In genomic region chr19:34199488-34199887, GRCm38 (mm10) we compare ENCODE assay signal across 22 mouse cellular contexts. TPM values are rescaled to one million over a fixed set of nuclear protein-coding genes. Genes with fewer than 3 reads are reported as not detected.
DNase-seq lines count a peak whose midpoint lies in the region; ATAC-seq and TF ChIP-seq lines count a peak whose summit lies in the region.
"Had no signal": no experiment of that assay in that cellular context is flagged by ENCODE, and none has a peak within 500 bp of the region (broad histone marks: within the 10 kb centered on the region; RNA-seq: fewer than 3 reads in every experiment).

No protein-coding gene starts in this region.

- dilution Hi-C loops in CH12.LX (cut with MboI; ENCODE audit: extremely low pct_ligation_motif_present, extremely low pct_unique_long_range_greater_than_20kb, low sequenced_read_pairs): no loop called here

- WGBS in spleen, adult 2 months: 33% methylated on average over 2 of the region's 2 CpGs
- 61% methylated on average over 2 of the region's 2 CpGs for WGBS in kidney, embryonic 15.5 days

- H3K79me2 ChIP-seq in CH12.LX (replicated peaks; ENCODE audit: control insufficient read depth, extremely low read depth, insufficient read depth, poor library complexity, severe bottlenecking): peaks cover 67% of the 10 kb centered on the region

- no peak for TF ChIP-seq RAD21 in CH12.LX (IDR thresholded peaks at IDR 0.05; ENCODE audit: low read depth, low read length)

- DNase-seq in spleen, adult 2 months (ENCODE audit: low read depth in 1 of 2, low spot score in 2 of 2): no peak
- no peak for DNase-seq in spleen, adult 18-20 months
- DNase-seq in CH12.LX (ENCODE audit: extremely low read depth): peak; percentile 77
- DNase-seq in splenic B cell, adult 2 months (ENCODE audit: low read depth, low spot score): peak; percentile 58
- DNase-seq in heart, adult 18-20 months: no peak
- DNase-seq in heart, postnatal 36 days: no peak
- DNase-seq: cerebellum, adult 11 months; cerebellum, postnatal 36 days; gastrocnemius, postnatal 25 days; heart, postnatal 4 days; kidney, adult 9 months; layer of hippocampus, postnatal 36 days; lung, embryonic 14.5 days; lung, postnatal 4 days had no signal

- no peaks in the 10 kb centered on the region for H3K9me3 ChIP-seq in CH12.LX (replicated peaks; ENCODE audit: low read length)
- H3K9me3 ChIP-seq in kidney, embryonic 15.5 days (replicated peaks): no peaks in the 10 kb centered on the region
- H3K9me3 ChIP-seq: embryonic facial prominence, embryonic 15.5 days; heart, embryonic 13.5 days; limb, embryonic 15.5 days; midbrain, embryonic 15.5 days had no signal

- ATAC-seq in inflammation-experienced regulatory T-cells, adult 6 months: peak; percentile 58
- ATAC-seq in kidney, embryonic 15.5 days (replicated peaks; ENCODE audit: low FRiP score): no peak
- ATAC-seq: hindbrain, embryonic 16.5 days; midbrain, embryonic 15.5 days had no signal

- no peak overlapping the region for H3K4me3 ChIP-seq in spleen, adult 2 months (ENCODE audit: extremely low read depth, insufficient read depth, insufficient read length)
- H3K4me3 ChIP-seq in CH12.LX (replicated peaks in 1 of 3; ENCODE audit: low read depth in 2 of 3, low read length in 2 of 3, poor library complexity in 1 of 3): no peak overlapping the region
- no peak overlapping the region for H3K4me3 ChIP-seq in kidney, embryonic 15.5 days (replicated peaks)
- H3K4me3 ChIP-seq: embryonic facial prominence, embryonic 15.5 days; heart, embryonic 13.5 days; limb, embryonic 15.5 days; midbrain, embryonic 15.5 days had no signal

- peak overlapping the region; percentile 83 for H3K9ac ChIP-seq in CH12.LX (ENCODE audit: insufficient read depth, low read depth)
- no peak overlapping the region for H3K9ac ChIP-seq in kidney, embryonic 15.5 days
- H3K9ac ChIP-seq: embryonic facial prominence, embryonic 15.5 days; heart, embryonic 13.5 days; limb, embryonic 15.5 days; lung, embryonic 14.5 days; midbrain, embryonic 15.5 days had no signal

- peak overlapping the region; percentile 77 for H3K4me2 ChIP-seq in CH12.LX (ENCODE audit: insufficient read depth, low read depth, poor library complexity, severe bottlenecking)
- H3K4me2 ChIP-seq in kidney, embryonic 15.5 days: no peak overlapping the region
- H3K4me2 ChIP-seq: embryonic facial prominence, embryonic 15.5 days; heart, embryonic 13.5 days; limb, embryonic 15.5 days; lung, embryonic 14.5 days; midbrain, embryonic 15.5 days had no signal

- intact Hi-C loops in heart, postnatal 36 days (cut with DNase I): no loop called here

- peak; percentile 36; the same call in 1 of the 2 replicates for TF ChIP-seq EP300 in CH12.LX (IDR thresholded peaks at IDR 0.05; ENCODE audit: low read length)

- TF ChIP-seq POLR2A in spleen, adult 2 months (IDR thresholded peaks at IDR 0.05; ENCODE audit: low read depth, low read length): no peak
- no peak for TF ChIP-seq POLR2A in CH12.LX (IDR thresholded peaks at IDR 0.05; ENCODE audit: low read depth, low read length)

- H3K4me1 ChIP-seq in spleen, adult 2 months (ENCODE audit: control insufficient read depth, insufficient read depth, insufficient read length): peaks cover 22% of the 10 kb centered on the region
- peaks cover 19 to 85% of the 10 kb centered on the region in 2 experiments for H3K4me1 ChIP-seq in CH12.LX (ENCODE audit: control insufficient read depth in 1 of 2, insufficient read depth in 2 of 2)
- no peaks in the 10 kb centered on the region for H3K4me1 ChIP-seq in kidney, embryonic 15.5 days
- H3K4me1 ChIP-seq: heart, embryonic 13.5 days; midbrain, embryonic 15.5 days had no signal

- no peak for TF ChIP-seq CTCF in spleen, adult 2 months (IDR thresholded peaks at IDR 0.05; ENCODE audit: extremely low read depth, insufficient read depth, insufficient read length, insufficient replicate concordance)
- TF ChIP-seq CTCF in CH12.LX (conservative IDR thresholded peaks at IDR 0.05 in 1 of 2, IDR thresholded peaks at IDR 0.05 in 1 of 2; ENCODE audit: low read depth in 2 of 2, low read length in 2 of 2): no peak

- in situ Hi-C loops in CH12.LX (cut with MboI; ENCODE audit: low pct_ligation_motif_present, low pct_unique_long_range_greater_than_20kb, low sequenced_read_pairs): no loop called here

- peak overlapping the region; percentile 70; the same call in 1 of the 2 replicates for H3K27ac ChIP-seq in spleen, adult 2 months (ENCODE audit: insufficient read depth, low read length)
- H3K27ac ChIP-seq in CH12.LX (ENCODE audit: insufficient read depth, low read depth): peak overlapping the region; percentile 62
- H3K27ac ChIP-seq in kidney, embryonic 15.5 days: no peak overlapping the region
- H3K27ac ChIP-seq: embryonic facial prominence, embryonic 15.5 days; heart, embryonic 13.5 days; limb, embryonic 15.5 days; midbrain, embryonic 15.5 days had no signal

- H3K27me3 ChIP-seq in spleen, adult 2 months (ENCODE audit: control insufficient read depth, insufficient read depth, low read length): no peaks in the 10 kb centered on the region
- H3K27me3 ChIP-seq in CH12.LX (replicated peaks): no peaks in the 10 kb centered on the region
- H3K27me3 ChIP-seq in splenic B cell, adult 2 months (ENCODE audit: control insufficient read depth, insufficient read depth, low read length, poor library complexity, severe bottlenecking): no peaks in the 10 kb centered on the region
- H3K27me3 ChIP-seq in kidney, embryonic 15.5 days: no peaks in the 10 kb centered on the region
- H3K27me3 ChIP-seq: embryonic facial prominence, embryonic 15.5 days; heart, embryonic 13.5 days; limb, embryonic 15.5 days; midbrain, embryonic 15.5 days had no signal

- no peaks in the 10 kb centered on the region for H3K36me3 ChIP-seq in spleen, adult 2 months (ENCODE audit: control insufficient read depth, insufficient read depth, low read length)
- H3K36me3 ChIP-seq in CH12.LX (replicated peaks in 1 of 2; ENCODE audit: control insufficient read depth in 1 of 2, insufficient read depth in 1 of 2, low read length in 1 of 2): peaks cover 0 to 9% of the 10 kb centered on the region in 2 experiments
- H3K36me3 ChIP-seq in splenic B cell, adult 2 months (ENCODE audit: control insufficient read depth, insufficient read depth, low read length, poor library complexity, severe bottlenecking): no peaks in the 10 kb centered on the region
- H3K36me3 ChIP-seq in kidney, embryonic 15.5 days: no peaks in the 10 kb centered on the region
- H3K36me3 ChIP-seq: embryonic facial prominence, embryonic 15.5 days; heart, embryonic 13.5 days; limb, embryonic 15.5 days; midbrain, embryonic 15.5 days had no signal

TF ChIP-seq in CH12.LX, 34 proteins besides CTCF, POLR2A, EP300 and RAD21 (continues in another document):
- TF ChIP-seq SMC3 (IDR thresholded peaks at IDR 0.05; ENCODE audit: low read depth, low read length): 0 out of 2 replicates have a peak, but pooled peaks have one; percentile 2
- TF ChIP-seq NRF1 (IDR thresholded peaks at IDR 0.05; ENCODE audit: low read depth, low read length): no peak
- no peak for TF ChIP-seq E2F4 (IDR thresholded peaks at IDR 0.05; ENCODE audit: insufficient replicate concordance, low read depth, low read length)
- peak; percentile 43; the same call in 1 of the 2 replicates for TF ChIP-seq MYC (IDR thresholded peaks at IDR 0.05; ENCODE audit: low read depth, low read length)
- TF ChIP-seq ZC3H11A (IDR thresholded peaks at IDR 0.05; ENCODE audit: low read depth, low read length): no peak
- TF ChIP-seq ELF1 (IDR thresholded peaks at IDR 0.05; ENCODE audit: low read depth, low read length): peak; percentile 78
- TF ChIP-seq BHLHE40 (IDR thresholded peaks at IDR 0.05; ENCODE audit: low read depth, low read length): peak; percentile 70
- TF ChIP-seq UBTF (IDR thresholded peaks at IDR 0.05; ENCODE audit: low read depth, low read length): no peak
- TF ChIP-seq GABPA (IDR thresholded peaks at IDR 0.05; ENCODE audit: insufficient replicate concordance, low read depth, low read length): no peak
- no peak for TF ChIP-seq ZMIZ1 (IDR thresholded peaks at IDR 0.05; ENCODE audit: low read depth, low read length)
- TF ChIP-seq HCFC1 (IDR thresholded peaks at IDR 0.05; ENCODE audit: low read depth, low read length): no peak
- no peak for TF ChIP-seq CHD1 (IDR thresholded peaks at IDR 0.05; ENCODE audit: low read depth, low read length)
- peak; percentile 28; the same call in 1 of the 2 replicates for TF ChIP-seq MXI1 (IDR thresholded peaks at IDR 0.05; ENCODE audit: low read depth, low read length)
- no peak for TF ChIP-seq USF1 (IDR thresholded peaks at IDR 0.05; ENCODE audit: low read depth, low read length)
- TF ChIP-seq TBP (conservative IDR thresholded peaks at IDR 0.05; ENCODE audit: low read depth, low read length): 0 out of 2 replicates have a peak, but pooled peaks have one; percentile 9

RNA-seq across cellular contexts. Expression of gene Stambpl1, which starts 7.5 kb away (rescaled TPM):
- 9.5 and 10.1 TPM in 2 replicates for polyA plus RNA-seq in spleen, adult 2 months (2012; rRNA removed)
- total RNA-seq in CH12.LX (2012; rRNA removed): 24.8 and 29.7 TPM in 2 replicates
- 48.2 and 54.9 TPM in 2 replicates for total RNA-seq in CH12.LX (2014; rRNA removed)
- polyA plus RNA-seq in CH12.LX (2012; ENCODE audit: insufficient read length, low read depth): 37.9 and 40.6 TPM in 2 replicates
- 10 to 100 TPM; 55.7 to 96.7 (median 78.8) TPM for polyA plus RNA-seq in inflammation-experienced regulatory T-cells, adult 6 months (2017; shearing (Covaris generic))
- 1 to 10 TPM; 3.1 to 3.9 TPM for total RNA-seq in heart, adult 18-20 months (2021)
- total RNA-seq in heart, postnatal 36 days (2021): 1 to 10 TPM; 2.7 to 5.4 TPM
- 4.3 and 5.0 TPM in 2 replicates for polyA plus RNA-seq in kidney, embryonic 15.5 days (2015; fragmentation: Nextera tagmentation; extraction: Ambion mirVana)

RNA-seq across cellular contexts. Expression of gene Ankrd22, which starts 33.6 kb away (rescaled TPM):
- polyA plus RNA-seq in spleen, adult 2 months (2012; rRNA removed): 0.36 TPM in 1 of 2 replicates, not detected in the other
- total RNA-seq in CH12.LX (2012; rRNA removed) (not detected in 2 replicates), CH12.LX (2014; rRNA removed) (not detected in 2 replicates)
- not detected in 2 replicates for polyA plus RNA-seq in CH12.LX (2012; ENCODE audit: insufficient read length, low read depth)
- not detected for polyA plus RNA-seq in inflammation-experienced regulatory T-cells, adult 6 months (2017; shearing (Covaris generic))
- not detected for total RNA-seq in heart, adult 18-20 months (2021)
- not detected for total RNA-seq in heart, postnatal 36 days (2021)
- polyA plus RNA-seq in kidney, embryonic 15.5 days (2015; fragmentation: Nextera tagmentation; extraction: Ambion mirVana): 0.08 and 0.09 TPM in 2 replicates
- total RNA-seq: gastrocnemius, postnatal 25 days; heart, postnatal 4 days; layer of hippocampus, postnatal 36 days had no signal
- polyA plus RNA-seq: forebrain, embryonic 11.5 days; hindbrain, embryonic 16.5 days; lung, embryonic 14.5 days had no signal

RNA-seq across cellular contexts. Expression of gene Acta2, which starts 55.9 kb away (rescaled TPM):
- polyA plus RNA-seq in spleen, adult 2 months (2012; rRNA removed): 156 and 182 TPM in 2 replicates
- not detected in 2 replicates for total RNA-seq in CH12.LX (2012; rRNA removed)
- total RNA-seq in CH12.LX (2014; rRNA removed): 0.13 TPM in 1 of 2 replicates, not detected in the other
- polyA plus RNA-seq in CH12.LX (2012; ENCODE audit: insufficient read length, low read depth): 0.31 and 0.52 TPM in 2 replicates
- polyA plus RNA-seq in inflammation-experienced regulatory T-cells, adult 6 months (2017; shearing (Covaris generic)): under 1 TPM in 2 of 3 experiments, not detected in 1; 0.16 to 0.64 TPM
- 100 to 1,000 TPM in 1 of 2 experiments, 10 to 100 TPM in 1; 89.3 to 104 TPM for total RNA-seq in heart, adult 18-20 months (2021)
- total RNA-seq in heart, postnatal 36 days (2021): 100 to 1,000 TPM; 142 to 147 TPM
- 212 and 464 TPM in 2 replicates for polyA plus RNA-seq in kidney, embryonic 15.5 days (2015; fragmentation: Nextera tagmentation; extraction: Ambion mirVana)

Comparison
In these comparisons a context has a peak if more than half of its experiments do, and no peak if none do; other contexts are left out.
1. DNase-seq: peak in CH12.LX (single experiment) and splenic B cell, adult 2 months (single experiment); none in spleen, adult 2 months (0 of 2), spleen, adult 18-20 months (0 of 2), heart, adult 18-20 months (0 of 2) and heart, postnatal 36 days (0 of 2).
2. RNA of gene Acta2, which starts 55.9 kb away (polyA plus RNA-seq): 212 to 464 TPM in kidney, embryonic 15.5 days and 156 to 182 TPM in spleen, adult 2 months; 0.31 to 0.52 TPM in CH12.LX and 0.16 to 0.64 TPM in inflammation-experienced regulatory T-cells, adult 6 months; every median in the first group is over 10 times any median in the second.